Mouse (Mus musculus) ZHBTc4 (cell line): Measurements from ENCODE around the gene Pax5.

ENCODE experiments used
- DNase-seq: peaks from one replicate; pipeline ENCODE4 v3.0.0-alpha.2; 2011; ENCODE audit warnings: low read depth, low spot score

The Pax5 gene

DNA sequence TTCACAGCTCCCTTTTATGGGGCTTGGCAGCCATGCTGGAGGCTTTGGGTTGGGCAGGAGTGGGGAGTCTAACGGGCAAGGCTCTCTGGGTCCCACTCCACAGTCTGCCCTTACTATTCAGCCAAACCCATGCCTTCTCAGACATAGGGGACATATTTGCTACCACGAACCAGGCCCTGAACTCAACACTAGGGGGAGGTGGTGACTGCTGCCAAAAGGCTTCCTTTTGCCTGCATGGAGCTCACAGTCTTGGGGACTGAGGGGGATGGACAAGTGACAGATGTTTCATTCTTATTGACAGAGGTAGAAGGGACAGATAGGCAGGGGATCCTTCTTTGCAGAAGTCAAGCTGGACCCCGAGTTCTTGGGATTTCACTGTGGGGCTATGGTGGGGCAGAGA, 42.1 kb downstream of the Pax5 start:
- DNase-seq: peak; percentile 43

DNA sequence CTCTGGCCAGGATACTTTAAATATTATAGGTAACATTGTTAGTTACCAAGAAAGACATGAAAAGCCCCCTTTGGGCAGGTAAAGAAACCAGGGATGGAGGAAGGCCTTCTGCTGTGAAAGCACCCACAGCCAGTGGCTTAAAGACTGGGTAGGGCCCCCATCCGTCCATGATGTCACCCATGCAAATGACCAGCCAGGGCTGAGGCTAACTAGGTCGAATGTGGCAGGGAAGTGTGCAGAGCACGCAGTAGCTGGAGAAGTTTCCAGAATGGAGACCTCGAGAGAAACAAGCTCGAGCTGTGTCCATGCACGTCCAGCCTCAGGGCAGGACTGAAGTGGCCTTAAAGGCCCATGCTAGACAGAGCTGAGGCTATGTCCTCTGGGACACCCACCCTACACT, 42.9 kb downstream of the Pax5 start:
- DNase-seq: no peak

- DNase-seq: no peak
Observed at GRCm38 (mm10) chr4:44664767-44665056, 45.6 kb downstream of the Pax5 start.

DNA sequence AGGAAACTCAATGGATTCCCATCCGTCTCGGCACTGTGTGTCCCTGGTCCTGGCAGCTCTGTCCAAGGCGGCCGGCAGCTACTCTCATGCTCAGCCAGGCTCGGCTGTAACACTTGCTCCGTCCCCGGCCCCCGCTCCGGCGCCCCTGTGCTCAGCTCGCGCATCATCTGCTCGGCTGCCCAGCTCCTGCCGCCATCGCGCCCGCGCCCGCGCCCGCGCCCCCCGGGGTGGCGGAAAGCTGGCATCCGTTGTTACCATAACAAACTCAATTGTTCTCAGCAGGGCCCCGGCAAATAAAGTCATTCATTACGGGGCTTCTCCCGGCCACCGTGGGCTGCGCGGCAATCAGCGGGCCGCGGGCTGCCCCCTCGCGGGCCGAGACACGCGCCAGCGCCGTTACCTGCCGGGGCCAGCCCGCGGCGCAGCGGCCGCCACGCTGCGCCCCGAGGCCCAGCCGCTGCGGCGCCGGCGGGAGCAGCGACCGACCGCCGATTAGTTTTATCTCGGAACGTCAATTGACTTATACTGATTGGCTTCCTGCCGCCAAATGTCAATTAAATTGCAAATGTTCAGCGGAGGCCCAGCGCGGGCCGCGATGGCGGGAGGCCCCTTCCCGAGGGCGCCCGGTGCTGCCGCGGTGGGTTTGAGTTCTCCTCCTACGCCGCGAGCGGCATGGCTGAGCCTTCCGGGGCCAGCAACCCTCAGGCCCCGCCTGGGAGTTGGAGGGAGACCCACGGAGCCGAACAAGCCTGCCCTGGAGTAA, 46.1 kb downstream of the Pax5 start:
- peak; percentile 63 for DNase-seq

DNA sequence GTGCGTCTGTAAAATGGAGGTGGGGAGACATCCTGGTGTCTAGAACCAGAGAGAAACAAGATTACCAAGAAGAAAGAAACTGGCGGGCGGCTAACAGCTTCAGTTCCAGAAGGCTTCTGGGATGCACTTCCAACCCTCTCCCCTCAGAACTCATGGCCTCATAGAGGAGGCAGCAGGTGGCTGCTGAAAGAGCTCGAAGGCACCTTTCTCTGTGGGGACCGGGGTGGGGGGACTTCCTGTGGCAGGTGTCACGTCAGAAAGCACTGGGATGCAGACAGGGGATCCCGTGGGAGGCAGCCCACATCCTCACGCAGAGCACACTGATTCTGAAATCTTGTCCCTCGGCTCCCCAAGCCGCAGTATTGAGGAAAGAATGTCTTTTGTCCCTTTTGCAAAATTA, 46.8 kb downstream of the Pax5 start:
- DNase-seq: peak; percentile 13

- DNase-seq: no peak
Observed at GRCm38 (mm10) chr4:44645181-44645580, 65.1 kb downstream of the Pax5 start.

DNA sequence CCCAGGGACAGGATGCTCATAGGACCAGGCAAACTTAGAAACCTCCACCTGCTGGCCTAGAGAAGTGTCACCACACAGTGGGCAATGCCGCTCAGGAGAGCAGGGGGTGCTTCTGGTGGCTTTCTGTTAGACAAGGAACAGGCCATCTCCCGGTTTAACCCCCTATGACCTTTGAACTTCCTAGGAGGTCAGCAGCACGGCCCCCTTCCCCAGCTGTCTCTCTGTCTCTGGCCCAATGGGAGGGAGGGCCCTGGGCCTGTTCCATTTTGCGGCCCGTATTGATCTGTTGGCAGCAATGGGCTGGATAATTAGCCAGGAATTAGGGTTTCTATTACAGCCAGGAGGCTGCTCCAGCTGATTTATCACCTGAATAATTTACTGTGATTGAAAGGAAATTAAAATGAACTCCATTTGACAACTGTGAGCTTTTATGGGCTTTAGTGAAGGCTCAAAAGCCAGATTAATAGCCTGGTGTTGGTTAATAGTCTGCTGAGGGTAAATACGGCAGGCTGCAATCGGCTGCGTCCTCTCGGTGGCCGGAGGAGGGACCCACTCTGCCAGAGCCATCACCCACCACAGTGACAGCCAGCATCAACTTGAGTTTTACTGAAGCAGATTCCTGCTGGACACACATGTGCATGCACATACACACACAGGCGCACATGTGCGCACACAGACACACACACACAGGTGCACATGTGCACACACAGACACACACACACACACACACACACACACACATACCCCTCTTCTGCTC, 68.3 kb downstream of the Pax5 start:
- no peak for DNase-seq

DNA sequence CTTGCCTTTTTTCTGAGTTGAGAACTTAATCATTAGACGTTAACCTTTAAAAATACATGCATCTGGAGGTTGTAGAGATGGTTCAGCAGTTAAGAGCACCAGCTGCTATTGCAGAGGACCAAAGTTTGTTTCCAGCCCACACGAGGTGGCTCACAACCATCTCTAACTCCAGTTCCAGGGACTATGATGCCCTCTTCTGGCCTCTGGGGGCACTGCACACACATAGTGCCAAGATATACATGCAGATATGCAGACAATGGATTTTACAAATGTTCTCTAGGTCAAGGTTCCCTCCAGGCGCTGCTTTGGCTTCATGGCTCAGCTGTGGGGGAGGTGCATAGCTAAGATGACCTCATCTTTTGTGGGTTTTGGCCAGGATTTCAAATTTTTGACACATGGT, 74.7 kb downstream of the Pax5 start:
- peak; percentile 71 for DNase-seq

DNA sequence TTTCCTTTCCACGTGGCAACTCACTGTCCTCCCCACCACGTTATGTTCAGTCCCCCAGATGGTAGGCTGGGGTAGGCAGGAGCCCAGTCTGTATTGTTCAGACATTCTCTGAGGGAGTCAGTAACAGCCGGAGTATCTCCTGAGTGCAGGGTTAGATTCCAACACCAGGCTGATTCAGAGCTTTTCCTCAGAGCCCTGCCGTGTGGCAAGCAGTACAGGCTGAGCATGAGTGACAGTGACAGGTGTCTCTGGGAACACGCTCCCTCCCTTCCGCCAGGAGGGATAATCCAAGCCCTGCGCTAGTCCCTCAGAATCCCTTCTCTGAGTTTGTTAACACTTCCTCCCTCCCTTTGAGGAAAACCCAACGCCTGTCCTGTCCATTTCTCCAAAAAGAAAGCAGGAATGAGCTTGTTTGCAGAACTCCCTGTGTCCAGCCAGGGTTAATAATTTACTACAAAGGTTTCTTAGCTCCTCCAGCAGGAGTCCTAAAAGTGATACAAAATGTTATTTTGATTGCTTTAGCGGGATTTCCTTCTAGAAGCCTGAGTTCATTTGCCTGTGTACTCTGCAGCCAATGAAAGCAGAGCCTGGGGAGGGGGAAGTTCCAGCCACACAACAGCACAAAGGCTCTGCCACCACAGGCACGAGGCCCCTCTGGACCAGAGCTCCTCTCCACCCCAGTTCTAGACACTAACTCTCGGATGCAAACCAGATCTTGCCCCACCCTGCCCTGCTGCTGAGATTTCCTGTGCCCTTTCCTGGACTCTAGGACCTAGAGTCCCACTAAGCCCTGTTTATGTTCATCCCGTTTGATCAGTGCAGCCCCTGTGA, 76.4 kb downstream of the Pax5 start:
- DNase-seq: no peak

GRCm38 (mm10) chr4:44630059-44630458, 80.2 kb downstream of the Pax5 start:
- DNase-seq: no peak

DNA sequence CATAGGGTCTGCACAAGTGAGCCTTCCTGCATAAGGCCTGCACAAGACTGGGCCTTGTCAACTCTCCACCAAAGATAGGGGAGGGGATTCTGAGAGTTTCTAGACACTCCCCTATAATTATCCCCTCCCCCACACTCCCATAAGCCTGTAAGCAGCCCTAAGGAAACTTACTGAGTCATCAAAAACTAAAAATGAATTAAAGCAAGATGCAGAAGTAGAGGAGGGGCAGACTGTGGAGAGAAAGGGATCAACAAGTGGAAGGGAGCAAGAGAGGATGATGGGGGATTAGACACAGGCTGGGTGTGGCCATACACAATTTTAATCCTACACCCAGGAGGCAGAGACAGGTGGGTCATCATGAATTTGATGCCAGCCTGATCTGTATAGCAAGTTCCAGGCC, 82.4 kb downstream of the Pax5 start:
- DNase-seq: no peak

- DNase-seq: no peak
Observed at GRCm38 (mm10) chr4:44625108-44625424, 85.2 kb downstream of the Pax5 start.

- DNase-seq: peak; percentile 64
Observed at GRCm38 (mm10) chr4:44624232-44625107, 85.8 kb downstream of the Pax5 start.

DNA sequence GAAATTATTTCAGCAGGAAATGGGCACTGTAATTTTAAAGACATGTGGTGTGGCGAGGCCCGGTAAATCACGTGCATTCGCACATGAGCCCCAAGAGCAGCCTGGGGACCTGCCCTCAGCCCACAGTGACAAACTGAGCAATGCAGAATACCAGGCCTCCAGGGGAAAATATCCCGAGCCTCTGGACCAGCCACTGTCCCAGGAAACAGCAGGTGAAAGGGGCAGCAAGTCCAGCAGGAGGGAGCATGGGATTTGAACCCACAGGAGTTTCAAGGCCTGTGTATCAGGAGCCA, 86.9 kb downstream of the Pax5 start:
- no peak for DNase-seq

- DNase-seq: no peak
Observed at GRCm38 (mm10) chr4:44622682-44623434, 87.4 kb downstream of the Pax5 start.

- DNase-seq: peak; percentile 61
Observed at GRCm38 (mm10) chr4:44620241-44620640, 90.0 kb downstream of the Pax5 start.

GRCm38 (mm10) chr4:44614066-44614667, 96.1 kb downstream of the Pax5 start:
- no peak for DNase-seq

DNA sequence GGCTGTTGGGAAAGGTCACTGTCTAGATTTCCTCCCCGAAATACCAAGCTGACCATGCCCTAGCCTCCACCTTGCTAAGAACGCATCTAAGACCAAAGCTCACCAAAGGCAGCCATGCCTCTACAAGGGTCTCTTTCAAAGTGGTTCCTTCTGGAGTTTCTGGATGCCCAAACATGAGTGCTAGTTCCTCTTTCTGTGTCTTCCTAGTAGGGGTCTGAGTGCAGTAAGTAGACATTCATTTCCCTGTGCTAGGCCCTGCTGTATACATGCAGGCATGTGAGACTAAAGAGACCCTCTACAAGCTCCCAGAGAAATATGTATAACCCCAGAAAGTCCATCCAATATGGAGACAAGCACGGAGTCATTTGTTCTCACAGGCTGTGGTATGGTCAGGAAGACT, 97.9 kb downstream of the Pax5 start:
- no peak for DNase-seq

DNA sequence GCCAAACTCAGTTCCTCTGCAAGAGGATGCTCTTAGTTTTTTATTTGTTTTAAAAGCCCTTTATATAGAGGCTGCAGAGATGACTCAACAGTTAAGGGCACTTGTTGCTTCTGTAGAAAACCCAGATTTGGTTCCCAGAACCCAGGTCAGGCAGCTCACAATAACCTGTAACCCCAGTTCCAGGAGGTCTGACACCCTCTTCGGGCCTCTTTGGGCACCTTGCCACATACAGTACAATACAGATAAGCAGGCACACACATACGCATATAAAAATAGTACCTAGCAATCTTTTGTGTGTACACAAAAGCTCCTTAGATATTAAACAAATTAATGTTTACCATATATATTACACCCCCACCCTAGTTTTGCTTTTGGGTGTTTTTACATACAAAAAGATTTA, 104.8 kb downstream of the Pax5 start:
- no peak for DNase-seq

DNA sequence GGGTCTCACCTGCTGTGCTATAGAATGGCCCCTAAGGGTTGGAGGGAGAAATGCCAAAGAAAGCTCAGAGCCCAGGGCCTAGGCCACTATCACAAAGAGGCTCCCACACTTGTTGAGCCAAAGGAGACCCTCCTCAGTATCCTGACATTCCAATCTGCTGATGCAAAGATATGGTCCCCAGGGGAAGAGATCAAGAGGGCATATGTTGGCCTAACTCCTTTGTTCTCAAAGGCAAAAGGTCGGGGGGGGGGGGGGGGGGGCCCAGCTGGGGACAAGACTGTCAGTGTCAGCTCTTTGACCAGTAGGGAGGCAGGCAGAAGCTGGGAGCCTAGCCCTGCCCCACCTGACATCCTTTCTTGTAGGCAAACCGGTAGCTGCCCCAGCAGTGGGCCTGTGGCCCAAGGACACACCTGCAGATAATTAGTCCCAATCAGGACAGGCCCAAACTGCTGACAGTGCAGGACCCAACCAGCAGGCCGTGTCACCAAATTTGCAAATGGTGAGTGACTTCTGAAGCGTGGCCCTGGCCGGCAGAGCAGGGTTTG, 108.0 kb downstream of the Pax5 start:
- peak; percentile 18 for DNase-seq
